Comparison of ENCODE assay signal across 12 mouse cellular contexts in the genomic region with DNA sequence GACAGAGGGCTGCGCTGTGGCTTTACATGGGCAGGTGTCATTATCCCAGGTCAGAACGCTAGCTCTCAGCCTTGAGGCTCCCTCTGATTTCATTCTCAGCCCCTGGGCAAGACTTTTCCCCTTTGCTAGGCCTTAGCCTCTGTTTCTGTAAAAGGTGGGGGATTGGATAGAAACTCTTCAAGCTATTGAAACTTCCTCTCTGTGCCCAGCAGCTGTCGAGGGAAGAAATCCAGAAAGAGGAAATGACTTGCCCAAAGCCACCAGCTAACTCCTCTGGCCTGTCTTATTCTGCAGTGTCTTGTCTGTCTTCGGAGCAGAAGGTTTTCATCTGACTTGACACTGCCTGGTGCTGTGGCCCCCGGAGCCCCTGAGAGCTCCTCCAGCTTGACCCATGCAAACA. TPM values are rescaled to one million over a fixed set of nuclear protein-coding genes. Genes with fewer than 3 reads are reported as not detected.
DNase-seq lines count a peak whose midpoint lies in the region; ATAC-seq lines count a peak whose summit lies in the region.
"Had no signal": no experiment of that assay in that cellular context is flagged by ENCODE, and none has a peak within 500 bp of the region (broad histone marks: within the 10 kb centered on the region; RNA-seq: fewer than 3 reads in every experiment).

No protein-coding gene starts in this region.

- 53% methylated on average over 5 of the region's 5 CpGs for WGBS in forebrain, embryonic 13.5 days
- 53% methylated on average over 5 of the region's 5 CpGs for WGBS in forebrain, embryonic 16.5 days
- 69% methylated on average over 5 of the region's 5 CpGs for WGBS in midbrain, embryonic 14.5 days
- 68% methylated on average over 5 of the region's 5 CpGs for WGBS in midbrain, embryonic 13.5 days

- H3K9me3 ChIP-seq in forebrain, embryonic 13.5 days (replicated peaks): no peaks in the 10 kb centered on the region
- H3K9me3 ChIP-seq in forebrain, embryonic 16.5 days (ENCODE audit: control insufficient read depth, low read length): no peaks in the 10 kb centered on the region
- no peaks in the 10 kb centered on the region for H3K9me3 ChIP-seq in midbrain, embryonic 14.5 days (ENCODE audit: control insufficient read depth, low read length)
- H3K9me3 ChIP-seq in midbrain, embryonic 13.5 days: no peaks in the 10 kb centered on the region
- no peaks in the 10 kb centered on the region for H3K9me3 ChIP-seq in megakaryocyte, embryonic 14.5 days
- H3K9me3 ChIP-seq: embryonic facial prominence, embryonic 12.5 days; stomach, embryonic 15.5 days had no signal

- no peak for DNase-seq in midbrain, embryonic 14.5 days
- DNase-seq in layer of hippocampus, adult 9-11 months: no peak
- DNase-seq in Muller cell, postnatal 12 days (ENCODE audit: inconsistent ontology term): no peak
- DNase-seq: cerebellum, adult 11 months had no signal

- no peak for ATAC-seq in forebrain, embryonic 13.5 days
- no peak for ATAC-seq in forebrain, embryonic 16.5 days
- ATAC-seq in midbrain, embryonic 14.5 days (ENCODE audit: low FRiP score, low TSS enrichment): no peak
- ATAC-seq in midbrain, embryonic 13.5 days: no peak
- ATAC-seq in granulocyte monocyte progenitor cell, adult 5-6 weeks (replicated peaks; ENCODE audit: poor library complexity, severe bottlenecking): peak; percentile 68

- H3K4me3 ChIP-seq in forebrain, embryonic 13.5 days: no peak overlapping the region
- H3K4me3 ChIP-seq in forebrain, embryonic 16.5 days (replicated peaks; ENCODE audit: low read length): no peak overlapping the region
- H3K4me3 ChIP-seq in midbrain, embryonic 14.5 days (replicated peaks; ENCODE audit: low read depth, low read length): no peak overlapping the region
- no peak overlapping the region for H3K4me3 ChIP-seq in midbrain, embryonic 13.5 days (replicated peaks)
- peak overlapping the region; percentile 28 for H3K4me3 ChIP-seq in megakaryocyte, embryonic 14.5 days (replicated peaks)

- H3K4me2 ChIP-seq in forebrain, embryonic 13.5 days: peak overlapping the region; percentile 94; the same call in 1 of the 2 replicates
- H3K4me2 ChIP-seq in forebrain, embryonic 16.5 days (ENCODE audit: low read length): no peak overlapping the region
- H3K4me2 ChIP-seq in midbrain, embryonic 14.5 days (ENCODE audit: low read length): no peak overlapping the region
- H3K4me2 ChIP-seq in midbrain, embryonic 13.5 days (replicated peaks): no peak overlapping the region

- no peak overlapping the region for H3K9ac ChIP-seq in forebrain, embryonic 13.5 days
- no peak overlapping the region for H3K9ac ChIP-seq in forebrain, embryonic 16.5 days (replicated peaks; ENCODE audit: low read depth, low read length)
- H3K9ac ChIP-seq in midbrain, embryonic 14.5 days (replicated peaks; ENCODE audit: low read length): no peak overlapping the region
- H3K9ac ChIP-seq in midbrain, embryonic 13.5 days (replicated peaks): no peak overlapping the region

- H3K27ac ChIP-seq in forebrain, embryonic 13.5 days: no peak overlapping the region
- H3K27ac ChIP-seq in forebrain, embryonic 16.5 days (ENCODE audit: low read length): no peak overlapping the region
- H3K27ac ChIP-seq in midbrain, embryonic 14.5 days (replicated peaks; ENCODE audit: low read depth, low read length): 0 out of 2 replicates have a peak overlapping the region, but pooled peaks have one; percentile 28
- no peak overlapping the region for H3K27ac ChIP-seq in midbrain, embryonic 13.5 days

- H3K36me3 ChIP-seq in forebrain, embryonic 13.5 days (ENCODE audit: poor library complexity, severe bottlenecking): no peaks in the 10 kb centered on the region
- no peaks in the 10 kb centered on the region for H3K36me3 ChIP-seq in forebrain, embryonic 16.5 days (ENCODE audit: control insufficient read depth, insufficient read depth)
- no peaks in the 10 kb centered on the region for H3K36me3 ChIP-seq in midbrain, embryonic 14.5 days (ENCODE audit: control insufficient read depth, insufficient read depth, low read length)
- H3K36me3 ChIP-seq in midbrain, embryonic 13.5 days: no peaks in the 10 kb centered on the region
- H3K36me3 ChIP-seq in megakaryocyte, embryonic 14.5 days (replicated peaks; ENCODE audit: low read length): no peaks in the 10 kb centered on the region
- H3K36me3 ChIP-seq: embryonic facial prominence, embryonic 12.5 days; stomach, embryonic 15.5 days had no signal

- H3K27me3 ChIP-seq in forebrain, embryonic 13.5 days: peaks cover 30% of the 10 kb centered on the region
- 0 out of 2 replicates have a peak, but pooled peaks cover 3% of the 10 kb centered on the region for H3K27me3 ChIP-seq in forebrain, embryonic 16.5 days (replicated peaks; ENCODE audit: control insufficient read depth, insufficient read depth, low read length)
- H3K27me3 ChIP-seq in midbrain, embryonic 14.5 days (ENCODE audit: control insufficient read depth, insufficient read depth, low read length): no peaks in the 10 kb centered on the region
- H3K27me3 ChIP-seq in midbrain, embryonic 13.5 days: peaks cover 12% of the 10 kb centered on the region; the same call in 1 of the 2 replicates
- H3K27me3 ChIP-seq in megakaryocyte, embryonic 14.5 days (replicated peaks): peaks cover 56% of the 10 kb centered on the region
- H3K27me3 ChIP-seq: embryonic facial prominence, embryonic 12.5 days; stomach, embryonic 15.5 days had no signal

- peaks cover 14% of the 10 kb centered on the region for H3K4me1 ChIP-seq in forebrain, embryonic 13.5 days
- H3K4me1 ChIP-seq in forebrain, embryonic 16.5 days (replicated peaks; ENCODE audit: control insufficient read depth, insufficient read depth, low read length): peaks cover 8% of the 10 kb centered on the region
- peaks cover 13% of the 10 kb centered on the region for H3K4me1 ChIP-seq in midbrain, embryonic 14.5 days (ENCODE audit: control insufficient read depth, insufficient read depth, low read length)
- peaks cover 32% of the 10 kb centered on the region for H3K4me1 ChIP-seq in midbrain, embryonic 13.5 days (replicated peaks)
- H3K4me1 ChIP-seq in megakaryocyte, embryonic 14.5 days: peaks cover 54% of the 10 kb centered on the region

RNA-seq across cellular contexts. Expression of a gene that starts 1.0 kb away (rescaled TPM):
- 1.6 and 2.8 TPM in 2 replicates for polyA plus RNA-seq in forebrain, embryonic 13.5 days (2015; fragmentation: Nextera tagmentation; extraction: Ambion mirVana)
- 1.4 and 2.1 TPM in 2 replicates for polyA plus RNA-seq in forebrain, embryonic 16.5 days (2015; fragmentation: Nextera tagmentation; extraction: Ambion mirVana)
- polyA plus RNA-seq in midbrain, embryonic 14.5 days (2014; fragmentation: Nextera tagmentation; extraction: Ambion mirVana): 1.1 and 1.6 TPM in 2 replicates
- 1.1 and 1.6 TPM in 2 replicates for polyA plus RNA-seq in midbrain, embryonic 13.5 days (2015; fragmentation: Nextera tagmentation; extraction: Ambion mirVana)
- 5.0 TPM in 1 of 2 replicates, not detected in the other for total RNA-seq in granulocyte monocyte progenitor cell, adult 5-6 weeks (2014; fragmentation: Nextera tagmentation)
- 4.8 and 4.9 TPM in 2 replicates for total RNA-seq in granulocyte monocyte progenitor cell, adult 5-6 weeks (2017)
- polyA plus RNA-seq in megakaryocyte, embryonic 14.5 days (2012; ENCODE audit: insufficient read depth, low replicate concordance): 3.0 TPM in 1 of 2 replicates, not detected in the other
- total RNA-seq: layer of hippocampus, adult 18-20 months had no signal

RNA-seq across cellular contexts. Expression of a gene that starts 1.4 kb away (rescaled TPM):
- 0.83 and 1.1 TPM in 2 replicates for polyA plus RNA-seq in forebrain, embryonic 13.5 days (2015; fragmentation: Nextera tagmentation; extraction: Ambion mirVana)
- 1.0 and 1.5 TPM in 2 replicates for polyA plus RNA-seq in forebrain, embryonic 16.5 days (2015; fragmentation: Nextera tagmentation; extraction: Ambion mirVana)
- 3.0 and 4.3 TPM in 2 replicates for polyA plus RNA-seq in midbrain, embryonic 14.5 days (2014; fragmentation: Nextera tagmentation; extraction: Ambion mirVana)
- 2.2 and 2.6 TPM in 2 replicates for polyA plus RNA-seq in midbrain, embryonic 13.5 days (2015; fragmentation: Nextera tagmentation; extraction: Ambion mirVana)
- total RNA-seq in granulocyte monocyte progenitor cell, adult 5-6 weeks (2014; fragmentation: Nextera tagmentation): not detected in 2 replicates
- not detected in 2 replicates for total RNA-seq in granulocyte monocyte progenitor cell, adult 5-6 weeks (2017)
- polyA plus RNA-seq in megakaryocyte, embryonic 14.5 days (2012; ENCODE audit: insufficient read depth, low replicate concordance): not detected in 2 replicates

RNA-seq across cellular contexts. Expression of a gene that starts 57.5 kb away (rescaled TPM):
- 29.0 and 34.1 TPM in 2 replicates for polyA plus RNA-seq in forebrain, embryonic 13.5 days (2015; fragmentation: Nextera tagmentation; extraction: Ambion mirVana)
- polyA plus RNA-seq in forebrain, embryonic 16.5 days (2015; fragmentation: Nextera tagmentation; extraction: Ambion mirVana): 32.7 and 42.7 TPM in 2 replicates
- 23.0 and 32.9 TPM in 2 replicates for polyA plus RNA-seq in midbrain, embryonic 14.5 days (2014; fragmentation: Nextera tagmentation; extraction: Ambion mirVana)
- 37.1 and 38.4 TPM in 2 replicates for polyA plus RNA-seq in midbrain, embryonic 13.5 days (2015; fragmentation: Nextera tagmentation; extraction: Ambion mirVana)
- total RNA-seq in granulocyte monocyte progenitor cell, adult 5-6 weeks (2014; fragmentation: Nextera tagmentation): 17.4 and 23.7 TPM in 2 replicates
- 11.1 and 12.4 TPM in 2 replicates for total RNA-seq in granulocyte monocyte progenitor cell, adult 5-6 weeks (2017)
- 1.1 and 1.7 TPM in 2 replicates for polyA plus RNA-seq in megakaryocyte, embryonic 14.5 days (2012; ENCODE audit: insufficient read depth, low replicate concordance)
